Mouse (Mus musculus) CD4-positive, CD25-positive, alpha-beta regulatory T cell, adult 4 months (primary cell): ENCODE measurements around the gene 6430571L13Rik. TPM values are rescaled to one million over a fixed set of nuclear protein-coding genes. Genes with fewer than 3 reads are reported as not detected.

Experiments used
- ATAC-seq: one replicate; pipeline ENCODE4 v1.8.0; 2017
- polyA plus RNA-seq, 2 experiments: library from polyadenylated mRNA; unstranded; fragments of 100-300 nt; shearing (Covaris generic); gene quantifications; one replicate each; pipeline ENCODE4 v1.2.1; 2017

6430571L13Rik gene
- polyA plus RNA-seq, 2 experiments from 2014 or later = 1.8 to 3.0 TPM

GRCm38 (mm10) chr9:107386722-107387121 is 46.3 kb downstream of the 6430571L13Rik start:
- ATAC-seq = no peak

DNA sequence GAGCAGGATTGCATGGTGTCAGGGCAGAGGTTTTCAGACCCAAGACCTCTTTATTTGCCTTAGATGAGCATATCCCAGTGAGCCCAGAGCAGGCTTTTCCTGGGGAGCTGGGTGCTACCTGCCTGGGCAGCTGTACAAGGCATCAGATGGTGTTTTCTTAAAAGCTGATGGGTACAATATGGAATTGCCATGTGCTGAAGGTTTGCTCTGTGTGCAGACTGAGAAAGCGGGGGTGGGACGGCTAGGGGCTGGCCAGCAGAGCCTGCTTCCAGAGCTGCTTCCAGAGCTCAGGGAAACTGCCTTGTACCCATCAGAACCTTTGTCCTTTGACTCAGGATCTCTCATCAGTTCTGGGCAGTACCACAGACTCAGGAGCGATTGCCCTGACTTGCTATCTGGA is 47.3 kb downstream of the 6430571L13Rik start:
- ATAC-seq = no peak

DNA sequence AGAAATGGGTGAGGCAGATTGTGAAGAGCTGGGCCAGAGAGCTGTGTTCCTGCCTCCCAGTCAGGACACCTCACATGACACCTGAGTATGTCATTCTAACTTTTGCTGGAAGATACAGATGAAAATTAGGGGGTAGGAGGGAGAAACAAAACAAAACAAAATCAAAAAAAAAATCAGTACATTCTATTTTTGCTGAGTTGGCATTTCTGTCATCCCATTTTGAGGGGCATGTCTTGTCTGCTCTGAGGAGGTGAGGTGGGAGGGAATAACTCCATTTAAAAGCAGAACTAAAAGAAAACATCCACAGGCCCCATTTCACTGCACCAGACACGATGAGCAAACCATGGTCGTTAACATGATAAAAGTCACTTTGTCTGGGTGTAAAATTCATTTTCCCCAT is 47.9 kb downstream of the 6430571L13Rik start:
- ATAC-seq = no peak

DNA sequence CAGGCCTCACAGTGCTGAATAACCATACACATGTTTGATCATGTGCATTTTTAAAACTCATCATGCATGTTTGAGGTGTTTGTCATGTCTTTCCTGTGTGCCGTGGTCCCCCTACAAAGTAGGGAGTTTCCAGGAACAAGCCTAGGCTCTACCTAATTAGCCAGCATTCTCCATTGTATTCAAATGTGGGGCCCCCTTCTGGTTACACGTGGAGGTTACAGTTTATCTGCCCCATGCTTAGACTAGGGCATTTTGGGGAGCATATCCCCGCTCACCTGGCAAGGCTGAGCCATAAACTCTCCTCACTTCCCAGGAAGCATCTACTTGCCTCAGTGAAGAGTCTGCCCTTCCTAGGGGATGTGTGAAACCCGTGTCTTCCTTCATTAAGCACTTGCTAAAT is 56.0 kb downstream of the 6430571L13Rik start:
- no peak for ATAC-seq

GRCm38 (mm10) chr9:107398968-107399367 is 58.6 kb downstream of the 6430571L13Rik start:
- ATAC-seq = no peak

DNA sequence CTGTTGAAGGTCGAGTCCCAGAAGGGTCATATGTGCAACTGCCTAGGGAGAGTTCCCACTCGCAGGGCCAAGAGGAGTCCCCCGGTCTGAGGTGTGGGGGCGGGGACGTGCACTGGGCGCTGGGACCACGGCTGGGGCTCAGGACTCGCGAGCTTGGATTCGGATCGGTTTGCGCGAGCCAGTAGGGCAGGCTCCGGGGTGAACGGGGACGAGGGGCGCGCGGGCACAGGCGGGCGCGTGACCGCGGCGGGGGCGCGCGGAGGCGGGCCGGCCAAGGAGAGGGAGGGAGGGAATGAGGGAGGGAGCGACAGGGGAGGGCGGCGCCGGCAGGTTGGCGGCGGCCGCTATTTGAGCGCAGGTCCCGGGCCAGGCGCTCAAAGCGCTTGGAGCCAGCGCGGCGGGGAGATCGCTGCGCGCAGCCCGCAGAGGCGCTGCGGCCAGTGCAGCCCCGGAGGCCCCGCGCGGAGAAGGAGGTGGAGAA is 59.1 kb downstream of the 6430571L13Rik start, which contains the start of gene Cacna2d2:
Cacna2d2 (plus strand) TSS at position 122 of the 481 bp plus-strand sequence.
- ATAC-seq = no peak

DNA sequence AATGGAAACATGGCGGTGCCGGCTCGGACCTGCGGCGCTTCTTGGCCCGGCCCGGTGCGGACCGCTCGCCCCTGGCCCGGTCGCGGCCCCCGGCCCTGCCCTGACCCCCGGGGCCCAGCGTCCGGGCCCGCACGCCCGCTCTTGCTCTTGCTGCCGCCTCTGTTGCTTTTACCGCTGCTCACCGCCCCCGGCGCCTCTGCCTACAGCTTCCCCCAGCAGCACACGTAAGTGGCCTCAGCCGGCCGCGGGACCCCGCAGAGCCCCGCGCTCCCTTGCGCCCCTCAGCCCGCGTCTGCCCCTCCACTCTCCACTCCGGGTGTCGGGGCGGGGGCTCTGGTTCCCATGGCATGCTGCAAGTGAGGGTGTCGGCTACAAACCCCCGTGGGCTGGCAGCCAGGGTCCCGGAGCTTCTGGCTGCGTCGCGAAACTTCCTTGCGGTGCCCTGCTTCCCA is 59.7 kb downstream of the 6430571L13Rik start:
- ATAC-seq = no peak

GRCm38 (mm10) chr9:107400666-107401285 is 60.4 kb downstream of the 6430571L13Rik start:
- ATAC-seq = no peak

Other genes with a start within 250 kb of the 6430571L13Rik start
- under 1 TPM in 1 of 2 experiments, not detected in 1; 0.05 TPM for gene Dock3, start 108.7 kb upstream of the 6430571L13Rik start, polyA plus RNA-seq
- 10 to 100 TPM; 52.7 to 58.5 TPM for gene Mapkapk3, start 50.7 kb upstream of the 6430571L13Rik start, polyA plus RNA-seq
- 100 to 1,000 TPM; 102 to 161 TPM for gene Cish, start 44.6 kb upstream of the 6430571L13Rik start, polyA plus RNA-seq
- gene Hemk1, start 2.3 kb upstream of the 6430571L13Rik start, polyA plus RNA-seq = 10 to 100 TPM; 27.8 to 29.1 TPM
- gene Cacna2d2, start 59.0 kb downstream of the 6430571L13Rik start, polyA plus RNA-seq = under 1 TPM; 0.52 to 0.73 TPM
- 10 to 100 TPM; 19.7 to 28.0 TPM for gene Tmem115, start 193.3 kb downstream of the 6430571L13Rik start, polyA plus RNA-seq
- gene Cyb561d2, start 201.6 kb downstream of the 6430571L13Rik start, polyA plus RNA-seq = 10 to 100 TPM; 67.6 to 79.7 TPM
- 10 to 100 TPM; 54.1 to 59.0 TPM for gene Nprl2, start 201.6 kb downstream of the 6430571L13Rik start, polyA plus RNA-seq
- 1 to 10 TPM in 1 of 2 experiments, not detected in 1; 3.0 TPM for gene Zmynd10, start 206.7 kb downstream of the 6430571L13Rik start, polyA plus RNA-seq
- 10 to 100 TPM; 77.8 to 89.5 TPM for gene Rassf1, start 211.0 kb downstream of the 6430571L13Rik start, polyA plus RNA-seq
- 1 to 10 TPM; 4.1 to 8.1 TPM for gene Tusc2, start 222.7 kb downstream of the 6430571L13Rik start, polyA plus RNA-seq
- gene Hyal2, start 227.3 kb downstream of the 6430571L13Rik start, polyA plus RNA-seq = 10 to 100 TPM; 11.0 to 11.7 TPM
- gene Hyal1, start 236.3 kb downstream of the 6430571L13Rik start, polyA plus RNA-seq = 1 to 10 TPM; 6.7 to 7.9 TPM
- gene Naa80, start 238.3 kb downstream of the 6430571L13Rik start, polyA plus RNA-seq = 10 to 100 TPM; 25.4 to 34.9 TPM
- 1 to 10 TPM in 1 of 2 experiments, under 1 TPM in 1; 0.90 to 1.4 TPM for gene Hyal3, start 240.2 kb downstream of the 6430571L13Rik start, polyA plus RNA-seq
- gene Ifrd2, start 247.0 kb downstream of the 6430571L13Rik start, polyA plus RNA-seq = 10 to 100 TPM; 30.1 to 36.2 TPM